Mouse (Mus musculus) C2C12 (cell line): Measurements from ENCODE around the gene Zcchc18. TPM values are rescaled to one million over a fixed set of nuclear protein-coding genes. Genes with fewer than 3 reads are reported as not detected.

ENCODE experiments used
- H3K27me3 ChIP-seq: one replicate; pipeline ENCODE4 v1.6.1; 2011; ENCODE audit not compliant: control insufficient read depth, insufficient read depth, insufficient read length
- H3K36me3 ChIP-seq: one replicate; pipeline ENCODE4 v1.6.1; 2011; ENCODE audit not compliant: control insufficient read depth, insufficient read depth
- H3K4me3 ChIP-seq: one replicate; pipeline ENCODE4 v1.5.1; 2011; ENCODE audit warnings: mild to moderate bottlenecking, control low read depth; ENCODE audit not compliant: poor library complexity, insufficient read depth, severe bottlenecking
- H3K79me2 ChIP-seq: one replicate; pipeline ENCODE4 v1.6.1; 2011; ENCODE audit not compliant: control insufficient read depth, insufficient read depth
- H3K79me3 ChIP-seq: one replicate; pipeline ENCODE4 v1.6.1; 2011; ENCODE audit warnings: low read depth, control low read depth
- H3ac ChIP-seq: one replicate; pipeline ENCODE3; 2011; ENCODE audit warnings: low read depth; ENCODE audit not compliant: control insufficient read depth, insufficient read length
- CEBPB ChIP-seq: IDR thresholded peaks from one replicate; pipeline ENCODE4 v1.6.1; 2011; ENCODE audit warnings: low read depth, mild to moderate bottlenecking, control low read depth, moderate library complexity
- CTCF ChIP-seq: IDR thresholded peaks from one replicate; pipeline ENCODE4 v1.5.1; 2011; ENCODE audit not compliant: control insufficient read depth, insufficient read depth, insufficient read length
- FOSL1 ChIP-seq: IDR thresholded peaks from one replicate; pipeline ENCODE4 v1.8.0; 2011; ENCODE audit warnings: mild to moderate bottlenecking, low read length; ENCODE audit not compliant: poor library complexity, insufficient read depth, severe bottlenecking
- MAX ChIP-seq: IDR thresholded peaks from one replicate; pipeline ENCODE4 v1.6.1; 2011; ENCODE audit warnings: mild to moderate bottlenecking, control low read depth
- MYOD1 ChIP-seq: IDR thresholded peaks from one replicate; pipeline ENCODE4 v1.6.1; 2011; ENCODE audit warnings: low read depth; ENCODE audit not compliant: control insufficient read depth, insufficient read length
- MYOG ChIP-seq: IDR thresholded peaks from one replicate; pipeline ENCODE4 v1.6.1; 2011; ENCODE audit not compliant: control insufficient read depth, insufficient read length; ENCODE audit errors: extremely low read depth
- USF1 ChIP-seq: IDR thresholded peaks from one replicate; pipeline ENCODE4 v1.6.1; 2011; ENCODE audit warnings: low read depth, mild to moderate bottlenecking, control low read depth, moderate library complexity
- polyA plus RNA-seq: library from polyadenylated mRNA; unstranded; fragments of >200 nt; fragmentation: generic; extraction: Trizol; gene quantifications from one replicate; pipeline ENCODE4 v1.2.1, GENCODE M21; 2012; ENCODE audit warnings: missing spikeins

Gene Zcchc18
- polyA plus RNA-seq, 1 experiment = 0.04 TPM

DNA sequence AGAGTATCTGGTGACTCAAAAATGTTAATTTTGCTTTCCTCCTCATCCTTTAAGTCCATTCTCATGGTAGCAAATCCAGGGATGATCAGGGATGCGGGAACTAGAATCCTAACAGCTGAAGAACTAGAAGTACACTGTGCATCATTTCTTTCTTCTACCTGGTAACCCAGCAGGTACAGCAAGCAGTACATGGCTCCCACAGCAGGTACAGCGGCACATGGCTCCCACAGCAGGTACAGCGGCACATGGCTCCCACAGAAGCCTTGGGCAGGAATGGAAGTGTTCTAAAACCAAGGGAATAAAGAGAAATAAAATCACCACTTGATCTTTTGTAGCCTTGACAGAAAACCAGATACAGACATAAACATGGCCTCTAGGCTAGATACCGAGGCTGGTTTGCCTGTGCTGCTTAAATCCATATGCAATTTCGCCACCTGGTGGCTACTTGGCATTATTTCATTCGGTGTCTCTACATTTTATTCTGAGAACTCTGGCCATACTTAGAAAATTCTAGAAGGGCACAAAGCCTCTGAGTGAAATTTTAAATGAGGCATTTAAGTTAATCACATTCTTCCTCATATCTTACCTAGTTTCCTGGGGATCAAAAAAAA lies 22.2 kb downstream of the Zcchc18 start:
- no peak overlapping the region for H3ac ChIP-seq
- no peaks in the 10 kb centered on the region for H3K36me3 ChIP-seq
- no peaks in the 10 kb centered on the region for H3K27me3 ChIP-seq
- H3K79me3 ChIP-seq = no peaks in the 10 kb centered on the region
- no peak overlapping the region for H3K4me3 ChIP-seq
- H3K79me2 ChIP-seq = no peaks in the 10 kb centered on the region
- TF ChIP-seq MYOD1 = no peak
- no peak for TF ChIP-seq CEBPB
- TF ChIP-seq USF1 = no peak
- TF ChIP-seq CTCF = no peak
- TF ChIP-seq FOSL1 = no peak
- no peak for TF ChIP-seq MYOG
- TF ChIP-seq MAX = no peak

DNA sequence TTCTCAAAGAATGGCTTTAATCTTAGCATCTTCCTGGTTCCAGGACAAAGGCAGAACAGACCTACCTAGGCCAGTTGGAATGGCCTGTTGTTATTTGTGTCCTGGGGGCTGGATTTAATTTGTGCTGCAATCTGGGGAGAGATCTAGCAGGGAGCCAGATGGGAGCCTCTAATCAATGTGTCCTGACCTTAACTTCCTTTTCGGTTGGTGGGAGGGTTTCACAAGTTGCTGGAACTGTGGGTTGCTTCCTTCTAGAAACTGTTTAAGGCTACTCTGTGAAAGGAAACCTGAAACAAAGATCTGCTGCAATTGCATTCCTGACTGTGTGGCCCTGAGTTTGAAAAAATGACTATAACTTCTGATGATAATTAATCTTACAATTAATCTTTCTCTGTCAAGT lies 24.7 kb downstream of the Zcchc18 start:
- Histone ChIP-seq H3K79me3 (no peaks in the 10 kb centered on the region), H3ac (no peak overlapping the region), H3K27me3 (no peaks in the 10 kb centered on the region), H3K36me3 (no peaks in the 10 kb centered on the region), H3K79me2 (no peaks in the 10 kb centered on the region), H3K4me3 (no peak overlapping the region)
- no peak for TF ChIP-seq CTCF
- TF ChIP-seq USF1 = no peak
- no peak for TF ChIP-seq MYOD1

DNA sequence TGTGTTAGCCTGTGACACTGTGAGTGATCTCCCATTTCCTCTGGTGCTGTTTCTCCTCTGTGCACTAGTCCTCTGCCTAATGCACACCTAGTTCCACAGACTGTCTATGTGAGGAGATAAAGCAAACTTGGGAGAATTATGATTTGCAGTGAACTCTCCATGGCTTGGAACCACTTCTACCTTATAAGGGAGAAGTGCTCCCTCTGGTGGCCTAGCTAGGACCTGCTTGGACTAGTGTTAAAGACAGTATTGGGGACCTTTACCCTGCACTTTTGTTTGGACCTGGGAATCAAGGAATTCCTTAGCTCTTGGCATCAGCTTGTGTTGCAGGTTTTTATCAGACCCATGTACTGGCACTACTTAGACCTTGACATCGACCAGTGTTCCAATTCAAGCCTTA lies 26.4 kb downstream of the Zcchc18 start:
- Histone ChIP-seq H3K27me3 (no peaks in the 10 kb centered on the region), H3K79me3 (no peaks in the 10 kb centered on the region), H3K36me3 (no peaks in the 10 kb centered on the region), H3ac (no peak overlapping the region), H3K4me3 (no peak overlapping the region), H3K79me2 (no peaks in the 10 kb centered on the region)
- TF ChIP-seq USF1 = no peak
- TF ChIP-seq MYOG = no peak
- no peak for TF ChIP-seq CTCF
- no peak for TF ChIP-seq MAX
- TF ChIP-seq FOSL1 = no peak
- TF ChIP-seq CEBPB = no peak
- no peak for TF ChIP-seq MYOD1

DNA sequence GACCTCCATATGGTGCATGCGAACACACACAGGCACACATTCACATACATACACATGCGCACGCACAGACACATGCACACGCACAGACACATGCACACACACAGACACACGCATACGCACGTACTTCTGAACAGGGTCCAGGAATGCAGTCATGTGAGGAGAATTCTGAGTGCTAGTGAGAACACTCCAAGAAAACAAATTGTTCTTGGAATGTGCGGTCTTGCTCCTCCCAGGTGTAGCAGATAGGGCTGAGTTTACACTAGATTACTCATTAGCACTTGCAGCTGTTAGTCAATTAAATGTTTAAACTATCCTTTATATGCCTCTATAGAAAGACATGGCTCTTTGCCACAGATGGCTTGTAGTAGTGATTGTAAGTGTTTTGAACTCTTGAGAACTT lies 38.0 kb downstream of the Zcchc18 start:
- H3ac ChIP-seq = no peak overlapping the region
- H3K79me3 ChIP-seq = peaks cover 1% of the 10 kb centered on the region
- H3K4me3 ChIP-seq = no peak overlapping the region
- H3K27me3 ChIP-seq = no peaks in the 10 kb centered on the region
- TF ChIP-seq MYOG (no peak), CTCF (no peak), MAX (no peak), CEBPB (no peak), USF1 (no peak), FOSL1 (no peak), MYOD1 (no peak)
- H3K79me2 ChIP-seq = no peaks in the 10 kb centered on the region
- no peaks in the 10 kb centered on the region for H3K36me3 ChIP-seq

GRCm38 (mm10) chrX:137031726-137032125 lies 38.8 kb downstream of the Zcchc18 start:
- TF ChIP-seq FOSL1 (no peak), MYOD1 (no peak), MYOG (no peak), CEBPB (no peak), MAX (no peak), CTCF (no peak), USF1 (no peak)

GRCm38 (mm10) chrX:137034322-137034721 lies 41.4 kb downstream of the Zcchc18 start:
- Histone ChIP-seq H3K36me3 (no peaks in the 10 kb centered on the region), H3K79me2 (peaks cover 18% of the 10 kb centered on the region), H3K27me3 (no peaks in the 10 kb centered on the region), H3K4me3 (no peak overlapping the region), H3K79me3 (peaks cover 12% of the 10 kb centered on the region), H3ac (no peak overlapping the region)
- TF ChIP-seq MAX (no peak), FOSL1 (no peak), CTCF (no peak), CEBPB (no peak), USF1 (no peak), MYOD1 (no peak), MYOG (no peak)

More at GRCm38 (mm10) chrX:137031726-137032125, 38.8 kb downstream of the Zcchc18 start:
- Histone ChIP-seq H3K4me3 (no peak overlapping the region), H3K27me3 (no peaks in the 10 kb centered on the region), H3K79me2 (peaks cover 6% of the 10 kb centered on the region), H3K36me3 (no peaks in the 10 kb centered on the region), H3K79me3 (peaks cover 4% of the 10 kb centered on the region), H3ac (no peak overlapping the region)
